Mouse (Mus musculus): ENCODE data around the gene Galntl6.

DNA sequence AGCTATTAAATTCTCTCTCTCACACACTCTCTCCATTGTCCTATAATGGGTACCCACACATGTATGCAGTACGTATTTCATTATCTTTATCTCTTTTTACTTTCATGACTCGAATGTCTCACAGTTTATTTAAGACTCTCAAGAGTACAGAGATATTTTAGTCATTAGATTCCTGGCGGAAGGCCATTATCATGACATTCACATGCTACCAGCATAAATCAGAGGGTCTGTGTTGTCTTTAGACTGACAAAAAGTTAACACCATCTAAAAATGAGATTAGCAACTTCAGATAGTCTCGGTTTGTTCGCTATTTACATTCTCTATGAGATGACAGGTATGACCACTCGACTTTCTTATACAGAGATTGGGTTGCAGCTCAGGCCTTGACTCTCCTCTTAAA lies 985.4 kb downstream of the Galntl6 start:
- no peak for TF ChIP-seq ZC3H11A (IDR thresholded peaks at IDR 0.05; ENCODE audit: borderline replicate concordance, low read depth, low read length)
- no peak for TF ChIP-seq CHD2 (IDR thresholded peaks at IDR 0.05; ENCODE audit: low read depth, low read length)

Measured in ES-E14 (cell line).